Mouse (Mus musculus) CD4-positive, CD25-positive, alpha-beta regulatory T cell, adult 4 months (primary cell): ENCODE measurements around the gene Sass6. TPM values are rescaled to one million over a fixed set of nuclear protein-coding genes. Genes with fewer than 3 reads are reported as not detected.
"Not testable (repeated sequence)": the region's sequence is repeated elsewhere in the genome, so short reads cannot be mapped to it uniquely, and the experiment has no call there.

ENCODE experiments used
- ATAC-seq: one replicate; pipeline ENCODE4 v1.8.0; 2017
- polyA plus RNA-seq, 2 experiments: library from polyadenylated mRNA; unstranded; fragments of 100-300 nt; shearing (Covaris generic); gene quantifications; one replicate each; pipeline ENCODE4 v1.2.1; 2017

Sass6 gene
- 10 to 100 TPM; 11.5 to 15.3 TPM for polyA plus RNA-seq

GRCm38 (mm10) chr3:116594728-116595602 lies at the start of gene Sass6:
Sass6 (plus strand) TSS chr3:116594982.
- peak; percentile 96 for ATAC-seq

- ATAC-seq, result no peak
Measured at GRCm38 (mm10) chr3:116547430-116547829, 47.4 kb upstream of the Sass6 start.

- ATAC-seq, result no peak
Measured at GRCm38 (mm10) chr3:116551362-116551761, 43.4 kb upstream of the Sass6 start.

GRCm38 (mm10) chr3:116561315-116561714 lies 33.5 kb upstream of the Sass6 start:
- not testable (repeated sequence) for ATAC-seq

- no peak for ATAC-seq
Measured at GRCm38 (mm10) chr3:116562408-116563094, 32.2 kb upstream of the Sass6 start, which contains the start of gene Lrrc39. Lrrc39 (plus strand) TSS chr3:116562973.

- no peak for ATAC-seq
Measured at GRCm38 (mm10) chr3:116563095-116563492, 31.7 kb upstream of the Sass6 start.

- no peak for ATAC-seq
Measured at GRCm38 (mm10) chr3:116570628-116571027, 24.2 kb upstream of the Sass6 start.

GRCm38 (mm10) chr3:116577286-116577685 lies 17.5 kb upstream of the Sass6 start:
- no peak for ATAC-seq

GRCm38 (mm10) chr3:116582201-116582600 lies 12.6 kb upstream of the Sass6 start:
- no peak for ATAC-seq

- ATAC-seq, result peak; percentile 31
Measured at GRCm38 (mm10) chr3:116594076-116594727, 580 bp upstream of the Sass6 start.

- ATAC-seq, result no peak
Measured at GRCm38 (mm10) chr3:116595603-116595991, 815 bp downstream of the Sass6 start.

- no peak for ATAC-seq
Measured at GRCm38 (mm10) chr3:116599705-116600104, 4.9 kb downstream of the Sass6 start.

- ATAC-seq, result no peak
Measured at GRCm38 (mm10) chr3:116601005-116601404, 6.2 kb downstream of the Sass6 start.

- ATAC-seq, result no peak
Measured at GRCm38 (mm10) chr3:116601781-116602180, 7.0 kb downstream of the Sass6 start.

GRCm38 (mm10) chr3:116604570-116604969 lies 9.8 kb downstream of the Sass6 start:
- no peak for ATAC-seq

GRCm38 (mm10) chr3:116614295-116614892 lies 19.6 kb downstream of the Sass6 start, which contains the start of gene Trmt13:
Trmt13 (minus strand) TSS chr3:116614587.
- no peak for ATAC-seq

- ATAC-seq, result no peak
Measured at GRCm38 (mm10) chr3:116615318-116616068, 20.7 kb downstream of the Sass6 start.

- no peak for ATAC-seq
Measured at GRCm38 (mm10) chr3:116618855-116619254, 24.1 kb downstream of the Sass6 start.

GRCm38 (mm10) chr3:116620636-116621370 lies 26.0 kb downstream of the Sass6 start:
- no peak for ATAC-seq

GRCm38 (mm10) chr3:116622641-116623040 lies 27.9 kb downstream of the Sass6 start:
- ATAC-seq, result no peak

GRCm38 (mm10) chr3:116631459-116631858 lies 36.7 kb downstream of the Sass6 start:
- ATAC-seq, result no peak
